Mouse (Mus musculus) liver, embryonic 14.5 days (tissue): ENCODE measurements around the gene Ms4a7.
"Not testable (repeated sequence)": the region's sequence is repeated elsewhere in the genome, so short reads cannot be mapped to it uniquely, and the experiment has no call there.

Source experiments
- CTCF ChIP-seq: IDR thresholded peaks from 2 replicates; pipeline ENCODE4 v1.5.1; 2016; ENCODE audit warnings: antibody characterized with exemption, low read depth, control low read depth
- EP300 ChIP-seq: IDR thresholded peaks from 2 replicates; pipeline ENCODE4 v1.6.1; 2016; ENCODE audit warnings: antibody characterized with exemption, low read depth

DNA sequence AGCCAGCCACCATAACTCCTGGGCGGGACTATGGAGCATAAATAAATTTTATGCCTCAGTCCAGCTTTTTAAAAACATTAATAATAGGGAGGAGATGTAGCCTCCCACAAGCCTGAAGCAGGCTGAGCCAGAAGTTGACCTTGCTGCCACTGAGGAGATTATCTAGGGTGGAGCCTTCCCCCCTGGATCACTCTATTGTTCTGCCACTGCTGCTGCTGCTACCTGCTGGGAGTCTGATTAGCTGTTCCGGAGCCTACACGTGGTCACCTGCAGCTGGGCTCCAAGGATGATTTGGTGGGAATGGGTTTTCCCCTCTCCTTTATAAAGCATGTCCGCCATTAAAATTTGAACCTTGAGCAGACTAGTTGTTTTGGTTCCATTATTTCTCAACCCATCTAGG lies 36.4 kb downstream of the Ms4a7 start:
- not testable (repeated sequence) for TF ChIP-seq EP300, CTCF
